Mouse (Mus musculus) retina, embryonic 14.5 days (tissue): ENCODE data around the gene Ttc30a1.

Experiments used
- DNase-seq: peaks from one replicate; pipeline ENCODE4 v3.0.0-alpha.2; 2015; ENCODE audit warnings: low spot score

Ttc30a1 gene

DNA sequence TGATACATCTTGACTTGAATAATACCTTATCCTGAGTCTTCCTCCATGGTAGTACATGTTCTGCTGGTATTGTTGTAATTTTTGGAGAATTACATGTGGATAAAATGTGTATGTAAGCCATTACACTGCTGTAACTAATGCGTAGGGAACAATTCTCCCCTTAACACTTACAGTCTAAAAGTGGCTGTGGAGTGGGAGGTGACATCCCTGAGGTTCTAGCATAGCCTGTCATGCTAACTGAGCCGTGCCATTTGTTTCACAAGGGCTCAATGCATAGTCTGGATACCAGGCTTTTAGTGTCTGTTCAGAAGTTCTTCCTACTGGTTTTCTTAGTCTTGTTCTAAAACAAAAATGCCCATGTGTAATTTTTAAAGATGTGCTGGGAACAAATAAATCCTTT lies 50.8 kb downstream of the Ttc30a1 start:
- DNase-seq = no peak

DNA sequence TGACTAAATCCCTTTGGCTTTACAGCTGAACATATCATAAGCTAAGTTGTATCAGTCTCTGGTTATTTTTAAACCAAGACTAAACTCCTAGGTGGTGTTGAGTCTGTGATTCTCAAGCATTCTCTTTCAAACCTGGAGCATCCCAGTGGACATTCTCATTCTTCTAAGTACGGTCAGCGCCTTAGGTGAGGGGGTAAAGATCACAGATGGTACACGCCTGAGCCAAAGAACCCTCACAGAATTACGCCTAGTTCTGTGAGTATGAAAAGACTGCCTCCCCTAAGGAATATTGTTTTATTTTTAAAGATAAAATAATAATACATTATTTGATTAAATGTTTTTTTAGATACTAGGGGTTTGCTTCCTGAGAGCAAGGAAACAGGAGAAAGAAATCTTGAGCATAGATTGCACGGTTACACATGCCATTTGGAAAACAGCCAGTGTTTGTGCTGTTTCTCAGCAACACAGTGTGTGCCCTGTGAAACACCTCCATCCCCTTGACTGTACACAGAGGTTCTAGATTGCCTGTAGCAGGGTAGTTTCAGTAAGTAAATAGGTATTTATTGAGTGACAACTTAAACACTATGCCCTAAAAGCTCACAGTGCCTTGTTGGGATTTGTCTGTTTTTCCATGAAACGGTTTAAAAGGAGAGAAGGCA lies 51.9 kb downstream of the Ttc30a1 start:
- no peak for DNase-seq

DNA sequence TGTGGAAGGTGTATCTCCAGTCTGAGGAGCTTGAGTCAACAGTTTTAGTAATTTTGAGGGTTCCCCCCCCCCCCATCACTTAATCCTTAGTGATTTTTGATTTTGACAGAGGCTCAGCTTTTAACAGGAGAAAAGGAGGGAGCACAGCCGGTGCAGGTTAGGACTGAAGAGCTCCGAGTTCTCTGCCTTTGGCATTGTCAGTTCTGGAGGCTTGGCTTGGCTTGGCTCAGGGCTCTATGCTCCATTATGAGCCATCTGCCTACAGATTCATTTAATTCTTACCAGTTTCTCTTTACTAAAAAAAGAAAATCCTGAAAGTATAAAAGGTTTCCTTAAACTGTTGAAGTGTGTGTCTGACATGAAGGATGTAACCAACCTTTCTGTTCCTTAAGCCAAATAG lies 52.6 kb downstream of the Ttc30a1 start:
- no peak for DNase-seq
